Mouse (Mus musculus): Measurements from ENCODE around the gene Maf. TPM values are rescaled to one million over a fixed set of nuclear protein-coding genes. Genes with fewer than 3 reads are reported as not detected.

Gene Maf
- polyA plus RNA-seq, 1 experiment from 2014 or later: 5.0 TPM

- H3K4me2 ChIP-seq (ENCODE audit: low read depth, low read length): no peak overlapping the region
- no peak overlapping the region for H3K27ac ChIP-seq (replicated peaks; ENCODE audit: low read depth, low read length)
- no peak overlapping the region for H3K4me3 ChIP-seq (ENCODE audit: low read depth, low read length)
- no peak for ATAC-seq (replicated peaks; ENCODE audit: insufficient number of reproducible peaks, low FRiP score, low TSS enrichment, low read depth)
- DNase-seq (ENCODE audit: low spot score): no peak
- no peak overlapping the region for H3K9ac ChIP-seq (replicated peaks; ENCODE audit: low read length)
- no peaks in the 10 kb centered on the region for H3K27me3 ChIP-seq (ENCODE audit: control insufficient read depth, insufficient read depth, low read length)
- H3K4me1 ChIP-seq (ENCODE audit: control insufficient read depth, insufficient read depth, low read length): no peaks in the 10 kb centered on the region
- no peaks in the 10 kb centered on the region for H3K36me3 ChIP-seq (replicated peaks; ENCODE audit: control insufficient read depth, insufficient read depth, low read depth, low read length)
- no peaks in the 10 kb centered on the region for H3K9me3 ChIP-seq (replicated peaks; ENCODE audit: control insufficient read depth, low read length)
- WGBS: 87% methylated on average over 6 of the region's 6 CpGs
Observed at GRCm38 (mm10) chr8:115742646-115743045, 35.1 kb upstream of the Maf start.

- DNase-seq (ENCODE audit: low spot score): no peak
- Histone ChIP-seq H3K9me3 (replicated peaks; ENCODE audit: control insufficient read depth, low read length) (no peaks in the 10 kb centered on the region), H3K4me1 (ENCODE audit: control insufficient read depth, insufficient read depth, low read length) (no peaks in the 10 kb centered on the region), H3K4me2 (ENCODE audit: low read depth, low read length) (no peak overlapping the region), H3K9ac (replicated peaks; ENCODE audit: low read length) (no peak overlapping the region), H3K27me3 (ENCODE audit: control insufficient read depth, insufficient read depth, low read length) (no peaks in the 10 kb centered on the region), H3K36me3 (replicated peaks; ENCODE audit: control insufficient read depth, insufficient read depth, low read depth, low read length) (no peaks in the 10 kb centered on the region), H3K4me3 (ENCODE audit: low read depth, low read length) (no peak overlapping the region), H3K27ac (replicated peaks; ENCODE audit: low read depth, low read length) (no peak overlapping the region)
- 93% methylated on average over 6 of the region's 6 CpGs for WGBS
- no peak for ATAC-seq (replicated peaks; ENCODE audit: insufficient number of reproducible peaks, low FRiP score, low TSS enrichment, low read depth)
Observed at GRCm38 (mm10) chr8:115741964-115742363, 34.4 kb upstream of the Maf start.

GRCm38 (mm10) chr8:115739756-115740155, 32.2 kb upstream of the Maf start:
- ATAC-seq (replicated peaks; ENCODE audit: insufficient number of reproducible peaks, low FRiP score, low TSS enrichment, low read depth) (no peak), DNase-seq (ENCODE audit: low spot score) (no peak)
- no peak overlapping the region for H3K4me3 ChIP-seq (ENCODE audit: low read depth, low read length)
- H3K9ac ChIP-seq (replicated peaks; ENCODE audit: low read length): no peak overlapping the region
- no peaks in the 10 kb centered on the region for H3K4me1 ChIP-seq (ENCODE audit: control insufficient read depth, insufficient read depth, low read length)
- no peaks in the 10 kb centered on the region for H3K9me3 ChIP-seq (replicated peaks; ENCODE audit: control insufficient read depth, low read length)
- H3K4me2 ChIP-seq (ENCODE audit: low read depth, low read length): no peak overlapping the region
- no peak overlapping the region for H3K27ac ChIP-seq (replicated peaks; ENCODE audit: low read depth, low read length)
- no peaks in the 10 kb centered on the region for H3K36me3 ChIP-seq (replicated peaks; ENCODE audit: control insufficient read depth, insufficient read depth, low read depth, low read length)
- no peaks in the 10 kb centered on the region for H3K27me3 ChIP-seq (ENCODE audit: control insufficient read depth, insufficient read depth, low read length)
- WGBS: 86% methylated on average over 4 of the region's 4 CpGs

DNA sequence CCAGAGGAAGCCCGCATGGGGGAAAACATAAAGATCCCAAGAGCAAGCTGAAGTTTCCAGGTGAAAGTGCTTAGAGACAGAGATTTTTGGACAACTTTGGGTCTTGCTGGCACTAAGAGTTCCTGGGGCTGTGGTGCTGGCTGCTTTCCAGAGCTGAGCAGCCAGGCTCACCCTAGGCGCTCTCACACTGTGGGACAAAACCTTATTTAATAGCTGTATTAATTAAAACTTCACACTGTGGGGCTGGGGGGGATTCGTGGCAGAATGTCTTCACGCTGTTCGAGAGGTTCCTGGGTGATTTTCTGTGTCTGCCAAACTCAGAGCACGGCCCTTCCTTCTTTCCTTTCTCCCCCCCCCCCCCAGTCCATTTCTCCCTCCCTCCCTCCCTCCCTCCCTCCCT, 24.8 kb upstream of the Maf start:
- no peaks in the 10 kb centered on the region for H3K4me1 ChIP-seq (ENCODE audit: control insufficient read depth, insufficient read depth, low read length)
- no peak overlapping the region for H3K4me3 ChIP-seq (ENCODE audit: low read depth, low read length)
- H3K9me3 ChIP-seq (replicated peaks; ENCODE audit: control insufficient read depth, low read length): no peaks in the 10 kb centered on the region
- no peak overlapping the region for H3K27ac ChIP-seq (replicated peaks; ENCODE audit: low read depth, low read length)
- no peak overlapping the region for H3K9ac ChIP-seq (replicated peaks; ENCODE audit: low read length)
- H3K4me2 ChIP-seq (ENCODE audit: low read depth, low read length): no peak overlapping the region
- H3K36me3 ChIP-seq (replicated peaks; ENCODE audit: control insufficient read depth, insufficient read depth, low read depth, low read length): no peaks in the 10 kb centered on the region
- DNase-seq (ENCODE audit: low spot score) (no peak), ATAC-seq (replicated peaks; ENCODE audit: insufficient number of reproducible peaks, low FRiP score, low TSS enrichment, low read depth) (no peak)
- WGBS: 79% methylated on average over 6 of the region's 6 CpGs
- H3K27me3 ChIP-seq (ENCODE audit: control insufficient read depth, insufficient read depth, low read length): no peaks in the 10 kb centered on the region

- Histone ChIP-seq H3K27ac (replicated peaks; ENCODE audit: low read depth, low read length) (no peak overlapping the region), H3K27me3 (ENCODE audit: control insufficient read depth, insufficient read depth, low read length) (no peaks in the 10 kb centered on the region), H3K4me1 (ENCODE audit: control insufficient read depth, insufficient read depth, low read length) (no peaks in the 10 kb centered on the region), H3K36me3 (replicated peaks; ENCODE audit: control insufficient read depth, insufficient read depth, low read depth, low read length) (no peaks in the 10 kb centered on the region), H3K9ac (replicated peaks; ENCODE audit: low read length) (no peak overlapping the region), H3K9me3 (replicated peaks; ENCODE audit: control insufficient read depth, low read length) (no peaks in the 10 kb centered on the region), H3K4me2 (ENCODE audit: low read depth, low read length) (no peak overlapping the region), H3K4me3 (ENCODE audit: low read depth, low read length) (no peak overlapping the region)
- no peak for ATAC-seq (replicated peaks; ENCODE audit: insufficient number of reproducible peaks, low FRiP score, low TSS enrichment, low read depth)
- no peak for DNase-seq (ENCODE audit: low spot score)
- 82% methylated on average over 3 of the region's 3 CpGs for WGBS
Observed at GRCm38 (mm10) chr8:115726807-115727206, 19.2 kb upstream of the Maf start.

DNA sequence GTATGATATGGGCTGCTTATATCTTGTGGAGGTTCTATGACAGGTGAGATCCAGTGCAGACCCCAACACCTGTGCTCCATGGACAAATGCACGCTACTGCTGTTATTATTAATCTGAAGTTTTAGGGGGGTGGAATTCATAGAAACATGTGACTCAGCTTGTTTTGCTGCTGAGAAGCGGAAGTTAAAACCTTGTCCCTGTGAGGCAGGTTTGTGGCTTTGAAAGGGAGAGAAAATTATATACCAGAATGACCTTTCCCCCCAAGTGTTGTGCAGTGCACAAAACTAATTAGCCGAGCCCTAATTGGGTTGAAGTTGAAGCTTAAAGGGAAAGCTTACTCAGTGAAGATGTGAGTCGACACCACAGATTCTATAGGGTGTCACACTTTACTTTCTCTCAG, 18.6 kb upstream of the Maf start:
- Histone ChIP-seq H3K36me3 (replicated peaks; ENCODE audit: control insufficient read depth, insufficient read depth, low read depth, low read length) (no peaks in the 10 kb centered on the region), H3K27me3 (ENCODE audit: control insufficient read depth, insufficient read depth, low read length) (no peaks in the 10 kb centered on the region), H3K4me3 (ENCODE audit: low read depth, low read length) (no peak overlapping the region), H3K27ac (replicated peaks; ENCODE audit: low read depth, low read length) (no peak overlapping the region), H3K9ac (replicated peaks; ENCODE audit: low read length) (no peak overlapping the region), H3K9me3 (replicated peaks; ENCODE audit: control insufficient read depth, low read length) (no peaks in the 10 kb centered on the region), H3K4me2 (ENCODE audit: low read depth, low read length) (no peak overlapping the region), H3K4me1 (ENCODE audit: control insufficient read depth, insufficient read depth, low read length) (no peaks in the 10 kb centered on the region)
- ATAC-seq (replicated peaks; ENCODE audit: insufficient number of reproducible peaks, low FRiP score, low TSS enrichment, low read depth) (no peak), DNase-seq (ENCODE audit: low spot score) (no peak)
- WGBS: 73% methylated on average over 4 of the region's 4 CpGs

DNA sequence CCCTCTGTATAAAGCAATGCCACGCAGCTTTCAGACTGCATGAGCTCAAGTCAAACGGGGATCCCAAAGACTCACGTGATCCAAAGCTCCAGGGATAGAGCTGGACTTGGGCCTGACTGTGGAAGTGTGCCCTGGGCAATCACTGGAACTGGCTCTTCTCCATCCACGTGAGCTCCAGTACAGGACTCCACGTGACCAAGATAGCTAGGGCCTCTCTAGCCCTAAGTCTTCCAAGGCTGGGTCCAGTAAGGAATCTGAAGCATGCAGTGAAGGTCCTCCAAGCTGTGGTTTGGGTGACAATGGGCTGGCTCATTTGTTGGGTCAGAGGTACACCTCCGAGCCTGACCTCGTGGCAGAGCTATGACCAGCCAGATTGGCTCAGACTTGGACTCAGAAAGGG, 11.5 kb upstream of the Maf start:
- Histone ChIP-seq H3K4me2 (ENCODE audit: low read depth, low read length) (no peak overlapping the region), H3K9ac (replicated peaks; ENCODE audit: low read length) (no peak overlapping the region), H3K9me3 (replicated peaks; ENCODE audit: control insufficient read depth, low read length) (no peaks in the 10 kb centered on the region), H3K4me1 (ENCODE audit: control insufficient read depth, insufficient read depth, low read length) (no peaks in the 10 kb centered on the region), H3K36me3 (replicated peaks; ENCODE audit: control insufficient read depth, insufficient read depth, low read depth, low read length) (no peaks in the 10 kb centered on the region), H3K27me3 (ENCODE audit: control insufficient read depth, insufficient read depth, low read length) (no peaks in the 10 kb centered on the region), H3K4me3 (ENCODE audit: low read depth, low read length) (no peak overlapping the region), H3K27ac (replicated peaks; ENCODE audit: low read depth, low read length) (no peak overlapping the region)
- DNase-seq (ENCODE audit: low spot score): no peak
- no peak for ATAC-seq (replicated peaks; ENCODE audit: insufficient number of reproducible peaks, low FRiP score, low TSS enrichment, low read depth)
- WGBS: 79% methylated on average over 7 of the region's 7 CpGs

DNA sequence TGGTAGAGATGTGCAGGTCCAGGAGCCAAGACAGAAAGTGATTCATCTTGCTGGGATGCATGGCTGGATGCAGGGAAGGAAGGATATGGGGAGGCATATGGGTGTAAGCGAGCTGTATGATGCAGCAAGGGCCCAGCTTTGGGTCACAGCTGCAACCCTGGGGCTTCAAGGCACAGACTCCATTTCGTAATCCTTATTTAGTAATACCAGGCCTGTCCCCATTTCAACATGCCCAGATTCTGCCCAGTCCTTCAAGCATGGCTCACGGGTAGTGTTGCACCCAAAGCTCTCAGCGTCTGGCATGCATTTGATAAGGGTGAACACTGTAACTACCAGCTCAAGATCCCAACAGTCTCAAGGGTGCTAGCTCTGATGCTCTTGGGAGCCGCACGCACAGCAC, 11.0 kb upstream of the Maf start:
- Histone ChIP-seq H3K36me3 (replicated peaks; ENCODE audit: control insufficient read depth, insufficient read depth, low read depth, low read length) (no peaks in the 10 kb centered on the region), H3K4me3 (ENCODE audit: low read depth, low read length) (no peak overlapping the region), H3K4me2 (ENCODE audit: low read depth, low read length) (no peak overlapping the region), H3K27ac (replicated peaks; ENCODE audit: low read depth, low read length) (no peak overlapping the region), H3K9ac (replicated peaks; ENCODE audit: low read length) (no peak overlapping the region), H3K9me3 (replicated peaks; ENCODE audit: control insufficient read depth, low read length) (no peaks in the 10 kb centered on the region), H3K27me3 (ENCODE audit: control insufficient read depth, insufficient read depth, low read length) (no peaks in the 10 kb centered on the region), H3K4me1 (ENCODE audit: control insufficient read depth, insufficient read depth, low read length) (no peaks in the 10 kb centered on the region)
- WGBS: 85% methylated on average over 6 of the region's 6 CpGs
- ATAC-seq (replicated peaks; ENCODE audit: insufficient number of reproducible peaks, low FRiP score, low TSS enrichment, low read depth): no peak
- no peak for DNase-seq (ENCODE audit: low spot score)
